Mouse (Mus musculus) G1E (cell line): ENCODE measurements at regions not wholly inside any gene's neighbourhood (a gene's known extent, or its start where the extent isn't known, plus 50 kb on each side); places are given as distances from the start of the nearest gene placed in this dataset.

Source experiments
- CTCF ChIP-seq: IDR thresholded peaks from 2 replicates; pipeline ENCODE4 v1.5.1; 2012; ENCODE audit warnings: low read depth, low read length, inconsistent platforms, mixed read lengths
- GATA1 ChIP-seq: IDR thresholded peaks from 2 replicates; pipeline ENCODE4 v1.6.1; 2012; ENCODE audit warnings: borderline replicate concordance, low read length, inconsistent platforms, mixed read lengths

GRCm38 (mm10) chr4:131429356-131429755, 408.7 kb downstream of the Ptpru start:
- TF ChIP-seq CTCF (no peak), GATA1 (no peak)
